Mouse (Mus musculus): ENCODE measurements around the gene Lmx1b. TPM values are rescaled to one million over a fixed set of nuclear protein-coding genes. Genes with fewer than 3 reads are reported as not detected.

Gene Lmx1b
- total RNA-seq, 2 experiments from 2014 or later, result 0.05 to 0.08 TPM

- intact Hi-C loops (cut with DNase I), result no loop called here
Observed at GRCm38 (mm10) chr2:33645538-33646282, 5.4 kb upstream of the Lmx1b start.

DNA sequence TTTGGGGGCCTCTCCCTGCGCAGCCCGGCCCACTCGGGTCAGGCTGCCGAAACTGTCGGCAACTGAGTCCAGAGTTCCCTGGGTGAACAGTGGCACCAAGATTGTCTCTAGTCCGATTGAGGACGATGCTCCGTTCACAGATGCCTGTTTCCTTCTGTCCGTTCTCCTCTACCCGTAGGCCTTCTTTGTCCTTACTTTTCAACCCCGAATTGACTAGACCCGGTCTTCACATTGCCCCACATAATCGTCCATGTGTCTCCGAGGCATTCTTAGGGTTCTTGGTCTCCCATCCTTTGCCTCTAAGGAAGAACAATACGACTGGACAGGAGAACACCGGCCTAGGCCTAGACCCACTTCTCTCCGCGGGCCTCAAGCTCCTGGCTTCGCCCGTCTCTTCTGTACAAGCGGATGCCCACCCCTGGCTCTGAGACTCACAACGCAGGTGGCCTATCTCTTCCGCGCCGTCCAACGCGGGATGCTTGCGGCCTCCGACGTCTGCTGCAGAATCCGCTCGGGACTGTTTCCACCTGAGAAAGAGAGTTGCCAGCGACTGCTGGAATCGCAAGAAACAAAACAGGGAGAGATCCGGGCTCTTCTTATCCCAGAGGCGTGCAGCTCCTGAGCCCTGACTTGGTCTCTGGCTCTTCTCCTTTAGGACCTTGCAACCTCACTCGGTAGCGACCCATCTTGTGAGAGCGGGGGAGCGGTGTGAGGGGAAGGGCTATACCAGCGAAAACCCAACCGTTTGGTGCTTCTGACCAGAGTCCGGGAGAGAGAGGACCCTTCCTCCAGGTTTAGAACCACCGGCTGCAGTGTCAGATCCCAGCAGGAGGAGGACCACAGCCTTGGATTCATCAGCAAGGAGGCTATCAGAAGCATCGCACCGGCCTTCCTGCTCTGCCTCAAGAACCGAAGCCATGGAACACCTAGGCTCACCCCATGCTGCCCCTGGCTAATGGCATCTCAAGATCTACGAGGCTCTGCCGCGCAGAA lies 3.7 kb upstream of the Lmx1b start:
- intact Hi-C loops (cut with DNase I), result loop anchor here (1.0 to 2.0 kb wide), 3 partner anchors 75 to 157 kb away; no protein-coding TSS in a partner anchor
- DNase-seq, result no peak

More at GRCm38 (mm10) chr2:33645538-33646282, 5.4 kb upstream of the Lmx1b start:
- DNase-seq, result no peak

DNA sequence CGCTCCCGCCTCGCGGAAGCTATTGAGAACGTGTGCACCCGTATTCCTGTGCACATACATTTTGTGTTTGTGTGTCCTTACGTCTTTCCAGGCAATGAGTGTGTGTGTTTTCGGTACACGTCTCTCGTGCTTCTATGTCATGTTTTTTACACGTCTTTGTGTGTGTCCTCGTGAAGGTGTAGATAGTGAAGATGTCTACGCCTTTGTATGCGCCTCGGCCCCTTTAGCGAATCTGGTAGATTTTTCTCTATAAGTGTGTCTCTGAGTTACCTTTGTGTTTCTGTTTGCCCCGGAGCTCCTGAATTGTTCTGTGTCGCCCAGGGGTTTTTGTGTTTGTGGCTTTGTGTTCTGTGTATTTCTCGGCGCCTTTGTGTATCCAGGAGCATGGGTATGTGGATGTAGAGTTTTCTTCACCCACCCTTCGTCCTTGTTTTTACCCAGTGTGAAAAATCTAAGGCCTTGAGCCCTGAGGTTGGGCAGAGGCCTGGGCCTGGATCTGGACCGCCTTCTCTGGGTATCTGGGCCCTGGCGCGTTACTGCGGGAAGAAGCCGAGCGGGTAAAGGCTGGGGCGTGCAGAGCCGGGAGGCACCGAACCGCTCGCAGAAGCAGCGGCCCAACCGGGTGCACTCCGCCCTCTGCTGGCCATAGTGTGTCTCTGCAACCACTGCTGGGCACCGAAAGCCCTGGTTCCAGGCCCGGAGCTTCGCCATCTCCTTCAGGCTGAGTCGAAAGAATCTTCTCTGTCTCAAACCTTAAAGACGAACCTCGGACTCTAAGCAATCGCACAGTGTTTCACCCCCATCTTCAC lies 2.5 kb upstream of the Lmx1b start:
- DNase-seq, result peak; percentile 79 to 80
- intact Hi-C loops (cut with DNase I), result loop anchor here (1.0 to 2.0 kb wide), 3 partner anchors 74 to 156 kb away; no protein-coding TSS in a partner anchor

DNA sequence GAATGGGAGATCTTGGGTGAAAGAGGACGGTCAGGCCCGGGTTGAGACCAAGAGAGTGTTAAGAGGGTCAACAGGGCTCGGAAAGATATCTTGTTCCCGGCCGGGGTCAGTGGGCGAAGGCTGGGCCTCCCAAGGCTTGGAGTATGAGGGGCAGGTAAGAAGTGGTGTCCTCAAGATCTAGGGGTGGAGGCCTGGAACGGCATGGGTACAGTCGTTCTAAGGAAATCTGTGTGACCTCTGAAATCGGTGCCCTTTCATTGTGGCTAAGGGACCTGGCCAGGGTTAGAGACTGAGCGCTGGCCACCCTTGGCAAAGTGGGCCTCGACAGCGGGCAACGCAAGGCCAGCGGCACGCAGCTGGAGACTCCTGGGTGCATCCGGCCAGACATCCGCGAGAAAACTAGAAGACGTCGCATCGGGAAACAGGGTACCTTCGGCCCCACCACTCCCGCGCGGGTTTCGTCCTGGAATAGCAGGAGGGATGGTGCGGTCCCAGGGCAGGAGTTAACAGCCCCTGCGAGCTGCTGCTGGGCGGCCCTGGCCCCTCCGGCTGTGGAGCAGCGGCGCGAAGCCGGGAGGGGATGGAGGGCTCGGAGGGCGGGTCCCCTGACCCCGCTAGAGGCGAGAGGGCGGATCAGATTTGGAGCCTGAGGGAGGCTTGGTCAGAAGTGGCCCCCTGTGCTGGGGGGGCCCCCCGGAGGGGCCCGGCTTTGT lies 1.7 kb upstream of the Lmx1b start:
- intact Hi-C loops (cut with DNase I), result loop anchor here (2.0 kb wide), 2 partner anchors 73 to 83 kb away; no protein-coding TSS in a partner anchor
- DNase-seq, result no peak

DNA sequence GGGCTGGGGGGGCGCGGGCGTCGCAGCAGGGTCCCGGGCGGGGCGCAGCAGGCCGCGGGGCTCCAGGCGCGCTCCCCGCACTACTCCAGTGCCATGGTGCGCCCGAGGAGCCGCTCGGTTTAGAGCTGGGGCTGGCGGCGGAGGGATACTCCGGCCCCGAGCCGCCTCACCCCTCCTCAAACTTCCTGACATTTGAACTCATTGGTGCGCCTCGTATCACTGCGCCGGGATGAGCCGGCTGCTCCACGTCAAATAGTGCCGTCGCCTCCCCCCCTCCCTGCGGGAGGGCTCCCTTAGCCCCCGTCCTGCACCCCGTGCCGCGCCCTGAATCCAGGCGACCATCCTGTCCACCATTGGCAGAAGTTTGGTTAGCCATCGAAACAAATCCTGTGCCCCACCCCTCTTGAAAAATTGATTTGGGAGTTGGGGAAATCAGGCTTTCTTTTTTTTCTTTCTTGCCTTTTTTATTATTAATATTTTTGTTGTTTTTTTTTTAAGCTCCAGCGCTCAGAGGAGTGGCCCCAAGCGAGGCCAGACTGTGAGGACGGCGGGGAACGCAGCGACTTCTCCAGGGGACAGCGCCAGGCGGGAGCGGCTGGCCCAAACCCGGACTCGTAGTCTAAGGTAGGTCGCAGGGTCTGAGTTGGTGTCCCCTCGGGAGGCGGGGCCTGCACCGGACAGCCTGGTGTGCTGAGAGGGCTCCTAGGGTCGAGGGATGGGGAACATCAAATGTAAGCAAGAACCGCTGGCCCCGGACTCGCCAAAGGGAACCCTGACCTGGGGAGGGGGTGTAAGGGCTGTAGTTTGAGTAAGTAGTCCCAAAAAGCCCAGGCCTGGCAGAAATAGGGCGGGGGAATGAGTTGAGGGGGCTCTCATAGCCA lies 907 bp upstream of the Lmx1b start:
- intact Hi-C loops (cut with DNase I), result no loop called here

DNA sequence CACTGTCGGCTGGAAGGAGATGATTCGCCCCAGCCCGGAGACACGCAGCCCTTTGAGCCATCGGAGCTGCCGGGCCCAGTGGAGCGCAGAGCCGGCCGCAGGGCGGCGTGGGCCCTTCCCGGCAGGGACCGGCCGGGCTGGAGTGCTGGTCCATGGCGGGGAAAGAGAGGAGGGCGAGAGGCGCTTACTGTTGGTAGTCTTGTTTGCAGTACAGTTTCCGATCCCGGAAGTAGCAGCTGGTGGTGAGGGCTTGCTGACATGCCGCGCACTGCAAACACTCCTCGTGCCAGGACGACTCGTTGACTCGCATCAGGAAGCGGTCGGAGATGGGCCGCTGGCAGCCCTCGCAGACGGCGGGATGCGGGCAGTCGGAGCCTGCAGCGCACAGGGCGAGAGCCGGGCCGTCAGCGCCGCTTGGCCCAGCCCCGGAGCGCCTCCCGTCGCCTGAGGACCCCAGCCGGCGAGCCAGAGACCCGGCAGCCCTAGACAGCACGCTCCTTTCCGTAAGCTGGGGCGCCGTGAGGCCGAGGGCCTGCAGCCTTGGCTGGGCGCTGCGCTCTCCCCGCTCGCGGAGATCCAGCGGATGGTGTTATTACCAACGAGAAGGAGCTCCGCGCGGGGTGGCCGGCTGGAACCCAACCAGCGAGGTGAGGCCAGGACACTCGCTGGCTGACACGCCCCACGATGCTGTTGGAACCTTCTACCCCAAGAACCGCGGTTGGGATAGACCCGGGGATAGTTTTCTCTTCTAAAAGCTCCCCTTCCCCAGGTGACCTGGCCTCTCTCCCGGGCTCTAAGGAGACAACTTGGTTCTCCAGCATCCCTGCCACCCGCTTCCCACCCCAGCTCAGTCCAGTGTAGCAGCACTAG lies 775 bp downstream of the Lmx1b start:
- intact Hi-C loops (cut with DNase I), result no loop called here
- DNase-seq, result no peak

More for the DNA sequence above, 907 bp upstream of the Lmx1b start:
- DNase-seq, result peak; percentile 38 to 63

DNA sequence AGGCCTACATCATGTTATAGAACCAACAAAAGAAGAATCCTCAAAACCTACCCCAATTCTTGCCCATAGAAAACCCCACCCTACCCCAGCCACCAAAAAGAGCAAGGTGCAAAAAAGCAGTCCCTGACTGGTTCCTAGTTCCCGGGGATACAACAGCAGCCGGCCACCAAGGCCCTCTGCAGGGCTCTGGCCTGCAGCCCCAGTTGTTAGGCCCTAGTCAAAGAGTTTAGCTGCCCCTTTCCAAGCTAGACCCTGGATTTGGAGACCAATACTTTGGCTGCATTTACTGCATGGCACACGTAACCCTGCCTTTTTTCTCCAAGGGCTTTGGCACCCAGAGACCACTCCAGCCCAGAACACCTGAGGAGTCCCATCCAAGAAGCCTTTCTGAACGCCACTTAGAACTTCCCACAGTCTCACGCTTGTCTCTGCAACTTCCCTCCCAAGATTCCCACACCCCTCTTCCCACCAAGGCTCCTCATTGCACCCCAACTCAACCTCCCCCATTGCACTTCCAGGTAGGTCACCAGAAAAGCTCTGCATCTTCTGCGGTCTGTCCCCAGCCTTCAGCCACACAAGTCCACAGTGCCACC lies 2.1 kb downstream of the Lmx1b start:
- no peak for DNase-seq
- intact Hi-C loops (cut with DNase I), result no loop called here

DNA sequence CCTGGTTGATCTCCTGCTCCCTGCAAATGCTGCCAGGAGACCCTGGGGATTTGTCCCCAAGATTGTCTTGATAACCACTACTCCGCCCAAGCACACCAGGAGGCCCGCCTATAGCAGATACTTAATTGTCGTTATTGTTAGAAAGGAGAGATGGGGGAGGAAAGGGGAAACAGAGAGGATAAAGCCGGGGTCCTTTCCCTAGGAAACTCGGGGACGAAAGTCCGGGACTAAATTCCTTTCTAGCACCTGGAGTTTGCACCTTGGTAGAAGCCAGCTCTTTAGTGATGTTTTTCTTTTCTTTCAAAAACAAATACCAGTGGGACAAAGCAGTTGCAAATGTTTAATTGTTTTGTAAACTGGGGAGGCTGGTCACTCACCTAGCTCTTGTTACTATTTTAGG lies 3.0 kb downstream of the Lmx1b start:
- intact Hi-C loops (cut with DNase I), result no loop called here
- DNase-seq, result no peak

GRCm38 (mm10) chr2:33636628-33637188 lies 3.6 kb downstream of the Lmx1b start:
- no peak for DNase-seq
- intact Hi-C loops (cut with DNase I), result no loop called here

DNA sequence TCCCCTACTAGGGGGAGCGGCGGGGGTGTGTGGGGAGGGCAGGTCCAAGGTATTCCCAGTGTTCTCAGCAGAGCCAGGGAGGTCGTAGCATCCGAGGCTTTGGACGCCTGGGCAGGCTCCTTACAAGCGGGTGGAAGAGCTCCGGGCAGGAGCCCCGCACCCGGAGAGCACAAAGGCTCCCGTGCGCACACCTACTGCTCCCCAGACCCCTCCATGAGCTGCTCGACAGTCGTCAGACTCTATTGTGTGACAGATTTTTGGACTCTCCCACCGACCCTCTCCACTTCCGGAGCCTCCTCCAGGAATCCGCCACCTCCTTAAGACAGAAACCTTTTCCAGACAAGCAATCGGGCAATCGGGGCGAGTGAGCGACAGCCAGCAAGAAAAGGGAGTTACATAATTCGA lies 4.2 kb downstream of the Lmx1b start:
- intact Hi-C loops (cut with DNase I), result no loop called here
- no peak for DNase-seq

- no peak for DNase-seq
- intact Hi-C loops (cut with DNase I), result no loop called here
Observed at GRCm38 (mm10) chr2:33635323-33636116, 4.8 kb downstream of the Lmx1b start.

DNA sequence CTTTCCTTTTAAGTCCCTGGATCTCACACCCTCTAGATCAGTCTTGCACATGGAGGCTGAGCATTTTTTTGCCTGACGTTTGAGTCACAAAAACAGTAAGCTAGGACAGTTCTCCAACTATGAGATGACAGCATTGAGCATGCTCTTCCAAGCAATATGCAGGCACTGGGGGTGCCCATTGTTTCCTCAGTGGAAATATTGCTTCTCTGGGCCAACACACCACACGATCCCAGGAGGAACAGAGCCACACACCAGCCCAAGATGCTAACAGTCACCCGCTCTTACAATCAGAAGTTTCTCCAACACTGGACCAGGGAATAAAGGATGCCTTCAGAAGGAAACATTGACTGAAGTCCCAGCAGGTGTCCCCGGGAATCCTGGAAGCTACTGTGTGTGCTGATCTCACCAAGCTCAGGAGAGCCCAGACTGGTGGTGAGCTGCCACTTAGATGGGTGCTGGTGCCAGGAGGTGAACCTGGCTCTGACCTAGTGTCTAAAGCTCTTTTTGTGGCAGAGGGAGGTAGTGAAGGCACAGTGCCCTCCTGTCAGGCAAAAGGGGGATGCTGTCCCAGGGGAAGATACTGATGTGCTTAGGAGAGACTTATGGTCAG lies 5.7 kb downstream of the Lmx1b start:
- intact Hi-C loops (cut with DNase I), result no loop called here
- no peak for DNase-seq

GRCm38 (mm10) chr2:33633955-33634354 lies 6.4 kb downstream of the Lmx1b start:
- no peak for DNase-seq
- intact Hi-C loops (cut with DNase I), result no loop called here

DNA sequence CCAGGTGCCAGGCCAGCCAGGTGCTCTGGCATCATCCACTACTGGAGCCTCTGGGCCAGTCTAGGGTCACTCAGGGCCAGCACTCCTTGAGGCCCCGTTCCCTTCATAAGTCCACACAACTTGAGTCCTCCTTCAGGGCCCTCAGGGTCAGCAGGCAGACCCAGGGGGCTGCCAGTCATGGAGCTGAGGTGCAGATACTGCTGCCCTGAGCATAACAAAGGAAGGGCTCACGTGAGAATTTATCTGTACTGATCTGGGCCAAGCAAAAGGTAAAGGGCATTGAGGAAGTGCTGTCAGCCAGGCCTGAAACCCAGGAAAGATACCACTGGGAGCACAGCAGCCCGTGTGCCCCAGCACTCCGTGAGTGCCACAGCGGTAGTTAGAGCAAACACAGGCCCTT lies 7.1 kb downstream of the Lmx1b start:
- DNase-seq, result no peak

DNA sequence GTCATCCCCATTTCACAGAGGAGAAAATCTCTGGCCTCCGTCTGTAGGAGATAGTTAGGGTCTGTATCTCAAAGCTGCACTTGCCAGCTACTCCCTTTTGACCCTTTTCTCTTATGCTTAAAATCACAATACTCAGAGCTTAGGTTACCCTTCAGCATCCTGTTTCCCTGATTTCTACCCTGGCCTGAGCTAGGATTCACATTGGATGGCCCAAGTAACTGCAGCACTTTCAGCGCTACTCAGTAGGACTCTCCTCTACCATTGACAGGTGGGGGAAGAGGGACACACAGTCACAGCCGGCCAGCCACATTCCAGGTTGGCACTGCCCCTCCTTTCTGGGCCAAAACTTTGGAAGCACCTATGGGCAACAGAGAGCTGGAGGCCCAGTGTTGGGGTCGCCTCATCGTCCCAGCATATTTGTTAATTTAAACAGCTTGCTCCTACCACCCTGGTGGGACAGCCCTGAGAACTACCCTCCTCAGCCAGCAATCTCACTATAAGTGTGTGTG lies 7.7 kb downstream of the Lmx1b start:
- intact Hi-C loops (cut with DNase I), result no loop called here
- no peak for DNase-seq

More for the DNA sequence above, 7.1 kb downstream of the Lmx1b start:
- intact Hi-C loops (cut with DNase I), result no loop called here
